Mouse (Mus musculus): ENCODE results near the gene Rag1.

- TF ChIP-seq TCF12 (IDR thresholded peaks at IDR 0.05; ENCODE audit: low read depth, low read length) (no peak), POLR2A (IDR thresholded peaks at IDR 0.05; ENCODE audit: control insufficient read depth in 1 of 2, insufficient read depth in 1 of 2, low read depth in 1 of 2, low read length in 2 of 2, poor library complexity in 1 of 2) (no peak), POLR2AphosphoS2 (IDR thresholded peaks at IDR 0.05; ENCODE audit: low read length) (no peak), ELF1 (IDR thresholded peaks at IDR 0.05; ENCODE audit: low read depth, low read length) (no peak), ZKSCAN1 (IDR thresholded peaks at IDR 0.05; ENCODE audit: low read depth, low read length) (no peak), KAT2A (conservative IDR thresholded peaks at IDR 0.05; ENCODE audit: low read depth, low read length) (no peak), BHLHE40 (IDR thresholded peaks at IDR 0.05; ENCODE audit: borderline replicate concordance, low read depth, low read length) (no peak), CTCF (IDR thresholded peaks at IDR 0.05 in 2 of 3, conservative IDR thresholded peaks at IDR 0.05 in 1 of 3; ENCODE audit: control insufficient read depth in 1 of 3, insufficient read depth in 1 of 3, low read depth in 2 of 3, low read length in 3 of 3, poor library complexity in 1 of 3, severe bottlenecking in 1 of 3) (no peak), HCFC1 (IDR thresholded peaks at IDR 0.05; ENCODE audit: low read depth, low read length) (no peak), RCOR1 (IDR thresholded peaks at IDR 0.05; ENCODE audit: low read depth, low read length) (no peak), EP300 (IDR thresholded peaks at IDR 0.05; ENCODE audit: low read depth in 1 of 2, low read length in 2 of 2) (no peak), ZC3H11A (IDR thresholded peaks at IDR 0.05; ENCODE audit: low read depth, low read length) (no peak)
Observed at GRCm38 (mm10) chr2:101695584-101695983, 46.3 kb upstream of the Rag1 start.
